Mouse (Mus musculus): ENCODE measurements around the gene Nupr1.

DNA sequence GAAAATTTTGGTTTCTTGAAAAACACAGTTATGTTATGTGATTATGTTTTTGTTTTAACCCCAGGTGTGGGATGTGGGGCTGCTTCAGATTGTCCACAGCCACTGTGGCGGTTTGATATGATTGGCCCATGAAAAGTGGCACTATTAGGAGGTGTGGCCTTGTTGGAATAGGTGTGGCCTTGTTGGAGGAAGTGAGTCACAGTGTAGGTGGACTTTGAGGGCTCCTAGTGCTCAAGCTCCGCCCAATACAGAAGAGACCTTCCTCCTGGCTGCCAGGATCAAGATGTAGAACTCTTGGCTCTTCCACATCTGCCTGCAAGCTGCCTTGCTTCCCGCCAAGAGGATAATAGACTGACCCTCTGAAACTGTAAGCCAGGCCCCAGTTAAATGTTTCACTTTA, 17.9 kb downstream of the Nupr1 start:
- TF ChIP-seq CTCF (IDR thresholded peaks at IDR 0.05; ENCODE audit: control insufficient read depth, insufficient read depth, low read length) (no peak), POLR2A (IDR thresholded peaks at IDR 0.05; ENCODE audit: borderline replicate concordance, control insufficient read depth, low read depth, low read length) (no peak)

All from bone marrow, adult 2 months (tissue).